Mouse (Mus musculus): Measurements from ENCODE around the gene Mfsd2a.

Mfsd2a gene

DNA sequence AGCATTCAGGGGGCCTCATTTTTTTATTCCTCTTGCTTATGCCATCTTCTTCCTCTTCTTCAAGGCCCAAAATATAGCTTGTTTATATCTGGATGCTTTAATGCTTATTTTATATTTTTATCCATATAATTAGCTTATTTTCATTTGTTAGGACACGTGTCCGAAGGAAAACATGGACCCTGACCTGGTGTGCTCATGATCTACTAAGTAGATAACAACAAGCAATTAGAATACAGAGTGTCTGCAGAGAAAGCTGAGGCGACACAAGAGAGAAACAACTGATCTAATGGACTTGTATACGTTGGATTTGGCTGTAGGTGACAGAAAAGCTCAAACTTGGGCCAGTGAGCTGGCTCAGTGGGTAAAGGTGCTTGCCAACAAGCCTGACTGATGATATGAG, 15.9 kb upstream of the Mfsd2a start:
- no peak for DNase-seq

DNA sequence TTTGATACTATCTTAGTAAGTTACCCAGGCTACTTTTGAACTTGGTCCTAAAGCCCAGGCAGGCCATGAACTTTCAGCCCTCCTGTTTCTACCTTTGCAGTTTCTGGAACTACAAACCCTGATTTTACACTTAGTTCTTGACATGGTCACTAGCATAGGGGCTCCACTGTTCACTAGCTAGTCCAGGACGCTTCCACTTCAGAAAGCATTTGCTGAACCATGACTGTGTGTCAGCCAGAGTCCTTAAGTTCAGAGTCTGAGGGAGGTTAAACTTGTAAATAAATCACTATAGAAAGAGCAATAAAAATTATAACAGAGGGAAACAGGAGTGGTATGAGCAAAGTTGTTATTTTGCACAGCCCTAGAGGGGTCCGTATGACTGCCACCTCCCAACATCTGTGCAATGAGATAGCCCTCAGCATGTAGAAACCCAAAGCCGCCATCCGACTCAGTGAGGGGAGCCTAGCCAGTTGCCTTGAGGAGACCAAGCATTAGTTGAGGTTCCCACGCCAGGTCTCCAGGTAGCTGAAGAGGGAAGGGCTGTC, 14.1 kb upstream of the Mfsd2a start:
- DNase-seq = no peak

DNA sequence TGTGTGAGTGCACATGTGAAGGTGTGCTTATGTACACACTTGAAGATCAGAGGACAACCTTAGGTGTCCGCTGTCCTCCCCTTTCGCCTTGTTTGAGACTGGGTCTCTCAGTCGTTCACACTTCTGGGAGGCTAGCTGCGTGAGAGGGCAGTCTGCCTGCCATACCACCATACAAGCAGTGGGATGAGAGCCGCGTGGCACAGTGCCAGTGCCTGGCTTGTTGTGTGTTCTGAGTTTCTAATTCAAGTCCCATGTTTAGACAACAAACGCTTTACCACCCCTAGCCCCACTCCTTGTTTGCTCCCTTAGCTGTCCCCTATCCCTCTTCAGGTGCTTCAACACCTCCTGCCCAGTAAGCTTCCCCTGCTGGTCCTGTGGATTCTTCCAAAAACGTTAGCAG, 11.1 kb upstream of the Mfsd2a start:
- DNase-seq = no peak

DNA sequence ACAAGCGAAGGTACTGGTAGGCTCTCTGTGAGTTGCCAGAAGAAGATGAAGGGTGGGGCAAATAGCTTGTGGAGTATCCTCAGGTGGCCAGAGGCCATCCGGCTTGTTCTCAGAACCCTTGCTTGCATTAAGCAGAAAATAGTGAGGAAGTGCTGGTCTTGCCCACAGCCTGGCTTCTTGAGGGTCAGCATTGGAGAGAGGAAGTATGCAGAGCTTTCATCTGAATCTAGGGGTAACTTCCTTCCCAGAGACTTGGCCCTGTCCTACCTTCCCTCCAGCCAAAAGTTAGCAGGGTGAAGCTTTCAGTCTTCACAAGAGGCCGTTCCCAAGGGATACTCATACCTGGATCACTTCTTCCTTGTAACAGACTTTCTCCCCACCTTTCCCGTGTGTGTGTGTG, 10.7 kb upstream of the Mfsd2a start:
- DNase-seq = no peak

DNA sequence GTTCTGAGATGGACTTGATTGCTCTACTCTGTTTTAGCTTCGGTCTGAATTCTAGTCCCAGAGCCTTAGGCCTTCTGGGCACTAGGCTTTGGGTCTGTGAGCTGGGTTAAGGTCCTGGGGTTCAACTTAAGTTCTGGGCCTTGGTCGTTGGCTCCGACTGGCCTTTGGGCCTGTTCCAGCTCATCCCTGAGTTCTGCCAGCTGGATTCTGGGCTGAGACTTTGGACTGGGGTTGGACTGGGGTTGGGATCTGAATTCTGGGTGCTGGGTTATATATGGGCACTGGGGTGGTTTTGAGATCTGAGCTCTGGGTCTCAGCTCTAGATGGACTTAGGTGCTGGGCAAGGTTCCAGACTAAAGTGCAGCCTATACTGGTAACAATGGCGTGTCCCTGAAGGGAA, 10.2 kb upstream of the Mfsd2a start:
- no peak for DNase-seq

DNA sequence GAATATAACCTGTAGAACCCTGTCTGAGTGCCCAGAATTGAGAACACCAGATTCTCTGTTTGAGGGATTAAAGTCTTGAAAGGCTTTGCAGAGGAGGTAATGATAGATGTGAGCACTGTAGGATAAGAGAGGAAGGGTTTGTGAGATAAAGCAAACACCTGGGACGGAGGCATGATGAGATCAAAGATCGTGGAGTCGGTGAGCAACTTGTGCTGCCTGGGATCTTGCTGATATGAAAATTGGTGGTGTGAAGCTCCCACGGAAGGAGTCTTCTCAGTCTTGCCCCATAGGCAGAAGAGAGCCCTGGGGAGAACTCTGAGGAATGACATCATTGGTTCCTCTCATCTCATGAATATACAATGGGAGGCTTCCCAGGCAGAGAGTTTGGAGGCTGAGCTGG, 7.1 kb upstream of the Mfsd2a start:
- DNase-seq = no peak

DNA sequence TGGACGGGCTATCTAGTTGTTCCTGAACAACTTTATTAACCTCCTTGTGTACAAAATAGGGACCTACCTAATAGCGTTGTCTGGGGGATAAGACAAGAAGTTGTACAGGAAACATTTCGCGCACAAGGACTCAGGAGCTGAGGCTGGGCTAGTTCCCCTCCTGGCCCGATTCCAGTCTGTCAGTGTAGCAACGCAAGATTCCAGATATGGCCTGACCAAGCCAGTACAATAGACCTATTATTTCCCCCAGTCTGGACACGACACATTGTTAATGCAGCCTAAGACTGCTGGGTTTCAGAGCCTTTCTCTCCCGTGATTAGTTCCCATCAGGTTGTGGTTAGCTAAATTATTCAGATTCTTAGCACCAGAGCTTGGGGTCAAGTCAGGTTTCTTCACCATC, 1.8 kb upstream of the Mfsd2a start:
- DNase-seq = no peak

DNA sequence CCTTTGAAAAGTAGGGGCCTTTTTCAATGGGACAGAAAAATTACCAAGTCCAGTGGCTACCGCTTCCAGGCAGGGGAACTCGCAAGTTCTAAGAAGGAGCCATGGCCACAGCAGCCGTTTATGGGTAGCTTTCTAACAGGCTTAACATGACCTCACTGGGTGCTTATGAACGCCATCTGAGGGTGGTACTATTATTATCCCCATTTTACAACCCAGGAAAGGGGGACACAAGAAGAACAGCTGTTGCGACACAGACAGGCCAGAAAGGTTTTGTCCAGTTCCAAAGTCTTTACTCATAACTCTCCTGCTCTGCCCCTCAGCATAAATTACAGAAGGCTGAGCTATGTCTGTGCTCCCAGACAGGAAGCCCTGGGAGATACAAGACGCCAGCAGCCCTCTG, 601 bp upstream of the Mfsd2a start:
- no peak for DNase-seq

DNA sequence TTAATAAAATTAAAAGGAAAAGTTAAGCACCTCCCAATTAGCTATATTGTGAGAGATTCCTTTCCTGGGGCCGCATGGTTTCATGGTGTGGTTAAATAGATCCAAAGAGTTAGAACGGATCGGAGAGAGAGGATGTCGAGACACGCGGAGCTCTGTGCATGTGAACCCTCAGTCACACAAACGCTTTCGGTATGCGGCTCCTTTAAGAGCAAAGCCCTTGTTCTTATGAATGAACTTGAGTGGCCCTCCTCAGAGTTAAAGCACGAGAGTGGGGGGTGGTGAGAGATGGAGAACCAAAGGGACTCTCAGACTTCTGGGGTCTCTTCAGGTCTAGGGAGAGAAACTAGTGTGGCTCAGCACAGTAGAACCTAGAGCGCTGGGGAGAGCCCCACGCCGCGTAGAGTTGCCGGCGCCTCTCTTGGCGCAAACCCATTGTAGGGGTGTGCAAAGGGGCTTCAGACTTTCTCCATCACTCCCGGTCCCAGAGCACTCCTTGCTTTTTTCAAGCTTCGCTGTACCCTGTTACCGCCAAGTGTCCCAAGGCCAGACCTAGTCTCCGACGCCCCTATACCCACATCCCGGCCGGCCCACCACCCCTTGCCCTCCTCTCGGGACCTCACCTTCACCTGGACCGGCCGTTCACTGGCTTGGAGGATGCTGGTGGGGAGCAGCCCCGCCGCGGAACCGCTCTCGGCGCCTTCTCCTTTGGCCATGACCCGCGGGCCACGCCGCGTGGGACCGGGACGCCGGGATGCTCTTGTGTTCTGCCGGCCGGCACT, 478 bp downstream of the Mfsd2a start:
- peak in 1 of 2 experiments; percentile 49 for DNase-seq

DNA sequence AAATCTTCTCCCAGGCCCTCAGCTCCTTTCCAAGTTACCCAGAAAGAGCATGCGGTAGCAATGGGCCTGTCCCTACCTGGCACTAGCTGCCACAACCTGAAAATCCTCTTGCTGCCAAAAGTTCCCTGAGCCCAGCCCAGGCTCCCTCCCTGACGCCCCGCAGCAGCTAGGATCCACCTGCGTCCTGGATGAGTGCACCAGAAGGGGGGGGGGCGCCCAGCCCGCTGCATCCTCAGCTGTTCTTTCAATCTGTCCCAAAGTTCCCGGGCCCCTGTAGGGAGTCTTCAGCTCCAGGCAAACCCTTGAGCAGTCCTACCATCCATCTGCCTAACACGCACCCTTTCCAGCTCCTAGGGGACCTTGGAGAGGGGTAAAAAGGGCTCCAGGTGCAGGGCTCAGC, 1.2 kb downstream of the Mfsd2a start:
- no peak for DNase-seq

DNA sequence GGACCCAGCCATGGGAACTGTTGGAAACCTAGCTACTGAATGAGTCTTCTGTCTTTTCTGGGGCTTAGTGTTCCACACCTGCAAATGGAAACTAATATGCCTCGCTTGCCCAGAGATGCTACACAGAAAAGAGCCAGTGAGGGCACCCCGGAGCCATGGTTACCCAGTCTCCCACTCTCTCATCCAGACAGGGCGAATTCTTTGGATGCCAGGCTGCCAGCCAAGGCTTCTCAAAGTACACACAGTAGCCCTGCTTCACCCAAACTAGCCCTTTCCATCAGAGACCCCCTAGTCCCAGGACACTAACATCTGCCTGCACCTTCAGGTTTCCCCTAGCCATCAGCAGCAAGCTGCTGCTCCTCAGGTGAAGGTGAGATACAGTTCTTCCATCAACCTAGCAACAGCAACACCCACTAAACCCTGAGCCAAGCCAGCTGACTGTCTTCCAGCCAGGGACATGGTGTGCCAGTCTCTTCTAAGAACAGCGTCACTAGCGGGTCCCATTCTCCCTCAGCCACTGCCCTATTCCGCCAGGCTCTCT, 2.4 kb downstream of the Mfsd2a start:
- DNase-seq = peak in 1 of 2 experiments; percentile 58

DNA sequence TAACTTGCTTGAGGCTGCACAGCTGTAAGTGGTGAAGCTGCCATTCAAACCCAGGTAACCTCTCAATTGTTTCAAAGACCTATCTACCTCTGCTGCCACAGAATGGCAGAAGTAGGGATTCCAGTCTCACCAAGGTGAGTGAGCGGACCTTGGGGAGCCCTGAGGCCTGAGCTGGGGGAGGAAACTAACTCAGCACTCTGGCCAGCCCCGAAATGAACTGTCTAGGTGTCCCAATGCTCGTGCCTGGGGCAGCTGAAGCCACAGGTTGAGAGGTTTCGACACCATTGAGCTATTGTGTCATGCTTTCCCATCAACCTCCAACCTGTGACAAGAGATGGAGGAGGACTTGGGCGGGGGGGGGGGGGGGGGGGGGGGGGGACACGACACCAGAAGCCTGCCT, 4.7 kb downstream of the Mfsd2a start:
- DNase-seq = no peak

DNA sequence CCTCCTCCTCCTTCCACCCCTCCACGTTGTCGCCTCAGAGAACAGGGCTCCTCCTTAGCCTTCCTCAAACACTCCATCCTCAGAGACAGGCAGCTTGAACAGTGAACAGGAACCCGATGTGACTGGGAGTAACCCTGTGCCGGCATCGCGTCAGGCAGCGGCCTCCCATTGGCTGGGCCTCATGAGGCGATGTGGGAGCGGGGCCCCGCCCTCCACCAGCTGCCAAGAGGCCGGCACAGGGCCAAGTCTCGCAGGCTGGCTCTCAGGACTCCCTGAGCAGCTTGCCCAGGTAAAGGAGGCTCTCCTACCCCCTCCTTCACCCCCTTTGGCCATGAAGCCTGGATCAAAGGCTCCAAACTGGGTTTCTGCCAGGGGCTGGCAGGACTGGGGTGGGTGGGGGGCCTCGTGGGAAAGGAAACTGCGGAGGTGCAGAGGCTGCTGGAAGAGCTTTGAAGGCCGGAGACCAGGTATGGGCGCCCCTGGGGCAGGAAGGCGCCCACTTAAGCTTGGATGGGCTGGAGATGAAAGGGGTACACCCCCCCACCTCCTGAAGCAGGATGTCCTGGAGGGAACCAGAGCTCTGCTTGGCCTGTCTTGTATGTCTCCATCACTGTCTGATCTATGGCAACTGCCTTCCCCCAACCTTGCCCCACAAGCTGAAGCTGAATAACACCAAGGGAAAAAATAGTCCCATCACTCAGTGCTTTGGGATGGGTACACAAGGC, 5.4 kb downstream of the Mfsd2a start:
- DNase-seq = peak; percentile 92 to 94

DNA sequence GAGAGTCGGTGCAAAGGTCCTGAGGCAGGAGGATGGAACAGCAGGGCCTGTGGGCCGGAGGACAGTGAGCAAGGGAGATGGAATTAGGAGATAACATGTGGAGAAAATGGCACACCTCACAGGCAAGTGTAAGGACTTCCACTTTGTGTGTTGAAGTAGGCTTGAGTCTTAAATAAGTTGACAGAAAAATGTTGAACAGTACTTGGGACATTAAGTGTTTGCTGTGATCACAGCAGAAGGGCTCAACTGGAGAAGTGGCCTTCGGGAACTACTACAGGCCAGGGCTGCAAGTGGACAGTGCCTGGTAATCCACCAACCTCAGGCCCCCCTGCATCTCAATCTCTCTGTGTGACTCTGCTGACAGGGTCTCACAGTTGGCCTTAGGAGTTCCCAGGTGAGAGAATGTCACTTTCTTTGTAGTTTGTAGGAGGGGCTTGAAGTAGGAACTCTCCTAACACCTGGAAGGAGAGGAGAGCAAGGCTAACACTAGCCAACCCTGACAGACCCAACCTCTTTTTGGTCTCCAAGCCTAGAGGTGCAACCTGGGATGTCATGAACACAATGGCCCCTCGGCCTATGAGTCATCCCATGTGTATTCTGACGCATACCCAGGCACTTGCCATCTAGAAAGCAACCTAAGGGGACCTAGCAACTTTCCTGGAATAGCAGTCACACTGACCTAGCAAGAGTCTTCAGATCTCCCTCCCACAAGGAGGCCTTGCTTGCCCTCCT, 6.1 kb downstream of the Mfsd2a start:
- peak; percentile 37 to 61 for DNase-seq

DNA sequence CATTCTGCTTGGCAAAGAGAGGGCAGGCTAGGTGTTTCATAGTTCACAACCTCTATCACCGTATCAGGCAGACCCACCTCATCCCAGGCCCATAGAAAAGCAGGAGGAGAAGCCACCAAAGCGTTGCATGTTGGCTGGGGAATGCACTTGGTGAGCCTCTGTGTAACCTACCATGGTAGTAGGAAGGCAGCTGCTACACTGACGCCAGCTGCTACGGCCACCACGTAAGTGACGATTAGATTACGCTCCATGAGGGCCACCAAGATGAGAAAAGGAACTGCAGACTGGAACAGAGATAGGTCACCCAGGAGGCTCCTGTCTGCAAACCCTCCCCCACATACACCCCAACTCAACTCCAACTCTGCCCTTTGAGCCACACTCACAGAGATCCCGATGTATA, 11.9 kb downstream of the Mfsd2a start:
- no peak for DNase-seq

DNA sequence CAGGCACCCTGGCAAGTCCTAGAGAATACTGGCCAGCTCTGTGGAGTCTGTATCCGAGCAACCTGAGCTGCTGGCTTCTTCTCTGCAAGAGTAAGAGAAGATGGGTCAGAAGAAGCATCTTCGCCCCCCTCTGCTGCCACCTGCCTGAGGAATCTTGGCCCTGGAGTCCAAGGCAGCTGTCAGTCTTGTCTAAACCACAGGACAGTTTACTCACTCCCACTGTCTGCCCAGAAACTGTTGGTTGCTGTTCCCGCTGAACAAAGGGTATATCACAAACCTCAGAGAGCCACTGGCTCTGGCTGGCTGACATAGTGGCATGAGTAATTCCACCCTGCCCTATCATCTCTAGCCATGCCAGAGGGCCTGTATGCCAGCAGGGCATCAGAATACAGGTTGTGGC, 13.8 kb downstream of the Mfsd2a start:
- DNase-seq = no peak

DNA sequence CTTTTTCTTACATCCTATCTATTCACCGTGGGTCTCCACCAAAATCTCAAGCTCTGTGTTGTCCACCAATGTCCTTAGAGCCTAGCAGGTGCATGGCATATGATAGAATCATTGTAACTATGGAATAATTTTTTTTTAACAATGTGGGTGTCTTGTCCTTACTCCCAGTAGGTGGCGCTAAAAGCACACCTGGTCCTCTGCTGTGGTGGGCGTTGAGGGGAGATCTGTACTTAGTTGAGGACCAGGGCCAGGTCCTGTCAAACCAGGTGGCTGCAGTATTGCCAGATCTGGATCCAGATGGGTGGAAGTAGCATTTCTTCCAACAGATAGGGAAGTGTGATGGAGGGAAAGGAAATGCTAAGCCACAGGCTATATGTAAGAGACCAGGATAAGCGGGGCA, 16.6 kb downstream of the Mfsd2a start:
- DNase-seq = no peak

DNA sequence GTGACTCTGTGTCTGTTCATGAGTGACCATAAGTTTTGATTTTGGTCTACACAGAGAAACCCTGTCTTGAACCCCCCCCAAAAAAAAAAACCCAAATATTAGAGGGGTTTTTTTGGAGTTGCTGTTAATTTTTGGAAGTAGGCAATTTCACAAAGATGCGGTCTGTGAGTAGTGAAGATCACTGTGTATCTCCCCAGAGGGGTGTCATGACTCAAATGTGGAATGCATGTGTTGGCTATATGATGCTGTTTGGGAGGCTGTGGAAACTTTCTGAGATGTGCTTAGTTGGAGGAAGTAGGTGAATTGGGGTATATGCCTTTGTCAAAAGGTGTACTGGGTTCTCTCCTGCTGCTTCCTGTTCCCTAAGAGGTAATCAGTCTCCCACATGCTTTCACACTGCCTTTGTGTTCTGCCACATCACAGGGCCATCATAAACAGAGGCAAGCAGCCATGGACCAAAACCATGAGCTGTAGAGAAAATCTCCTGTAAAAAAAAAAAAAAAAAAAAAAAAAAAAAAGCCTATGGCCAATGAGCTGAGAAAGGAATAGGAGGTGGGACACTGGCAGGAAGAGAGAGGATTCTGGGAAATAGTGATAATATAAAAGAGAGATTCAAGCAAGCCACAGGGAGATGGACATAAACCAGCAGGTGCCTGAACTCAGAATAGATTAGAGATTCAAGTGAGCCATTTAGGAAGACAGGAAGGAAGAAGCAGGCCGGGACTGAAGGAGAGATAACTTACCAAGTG, 21.8 kb downstream of the Mfsd2a start:
- DNase-seq = no peak

DNA sequence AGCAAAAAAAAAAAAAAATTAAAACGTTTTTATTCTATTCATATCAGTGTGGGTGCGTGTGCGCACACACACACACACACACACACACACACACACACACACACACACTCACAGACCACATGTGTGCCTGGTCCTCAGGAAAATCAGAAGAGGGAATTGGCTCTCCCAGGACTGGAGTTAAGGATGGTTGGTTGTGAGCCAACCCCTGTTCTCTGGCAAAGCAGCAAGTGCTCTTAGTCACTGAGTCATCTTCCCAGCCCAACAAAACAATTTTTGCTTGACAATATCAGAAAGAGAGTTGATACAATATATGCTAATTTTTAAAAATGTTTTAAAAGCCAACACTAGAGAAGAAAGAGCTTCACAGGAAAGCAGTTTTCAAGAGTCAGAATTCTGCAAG, 23.5 kb downstream of the Mfsd2a start:
- no peak for DNase-seq

DNA sequence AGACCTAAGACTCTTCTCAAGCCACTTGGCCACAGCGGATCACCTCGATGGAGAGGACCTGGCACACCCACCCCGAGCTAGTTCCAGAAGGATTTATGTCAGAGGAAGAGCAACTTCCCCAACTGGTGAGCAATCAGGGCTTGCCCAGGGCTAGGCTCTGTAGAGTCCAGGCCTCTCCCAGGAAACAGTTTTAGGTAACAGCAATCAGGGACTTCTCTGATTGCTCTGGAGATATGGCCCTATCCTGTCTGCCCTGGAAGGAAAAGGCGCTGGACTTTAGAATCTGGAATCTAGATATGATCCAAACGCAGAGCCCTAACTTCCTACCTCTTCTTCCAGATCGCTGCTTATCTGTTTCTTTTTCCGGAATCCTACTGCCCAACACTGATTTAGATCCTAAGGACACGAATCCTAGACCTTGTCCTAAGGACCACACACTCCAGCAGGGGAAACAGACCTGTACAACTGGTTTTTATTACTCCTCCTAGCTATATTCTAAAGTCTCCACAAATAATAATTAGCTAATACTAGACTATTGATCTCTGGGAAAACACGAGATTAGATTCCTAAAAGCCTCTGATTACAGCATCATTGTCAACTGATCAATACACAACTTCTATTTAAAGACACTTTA, 25.4 kb downstream of the Mfsd2a start:
- DNase-seq = no peak

DNA sequence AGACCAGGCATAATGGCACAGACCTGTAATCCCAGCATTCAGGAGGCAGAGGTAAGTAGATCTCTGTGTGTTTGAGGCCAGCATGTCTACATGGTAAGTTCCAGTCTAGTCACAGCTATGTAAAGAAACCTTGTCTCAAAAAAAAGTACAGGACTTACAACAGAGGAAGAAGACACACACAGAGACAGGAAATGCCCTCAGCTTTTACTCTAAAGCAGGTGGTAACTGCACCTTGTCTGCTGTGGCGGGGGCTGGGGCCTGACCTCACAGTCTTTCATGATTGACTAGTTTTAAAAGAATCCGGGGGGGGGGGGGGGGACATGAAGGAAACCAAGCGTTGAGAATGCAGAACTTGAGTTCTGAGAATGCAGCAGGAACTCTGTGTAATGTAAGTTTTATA, 27.1 kb downstream of the Mfsd2a start:
- DNase-seq = no peak

DNA sequence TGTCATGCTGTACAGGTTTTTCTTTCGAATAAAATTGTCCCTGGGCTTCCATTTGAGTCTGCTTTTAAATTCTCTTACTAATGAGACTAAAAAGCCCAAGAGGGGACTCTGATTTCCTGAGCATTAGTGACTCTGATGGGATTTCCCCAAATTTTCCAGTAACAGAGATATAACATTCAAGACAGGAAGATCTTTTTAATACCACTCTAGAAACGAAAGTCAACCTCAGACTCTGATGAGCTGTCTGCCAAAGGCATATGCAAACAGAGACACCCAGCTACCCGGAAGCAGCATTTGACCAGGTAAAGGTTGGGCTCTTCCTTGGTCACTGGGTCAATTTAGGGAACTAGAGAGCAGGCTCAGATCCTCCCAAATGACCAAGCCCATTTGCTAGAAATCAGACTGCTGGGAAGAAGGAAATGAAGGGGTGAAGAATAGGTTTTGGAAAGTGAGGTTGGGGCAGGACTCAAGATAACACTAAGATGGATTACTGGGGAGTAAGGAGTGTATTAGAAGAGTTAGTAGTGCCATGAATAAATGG, 27.9 kb downstream of the Mfsd2a start:
- no peak for DNase-seq
